Mouse (Mus musculus): ENCODE measurements at regions not wholly inside any gene's neighbourhood (a gene's known extent, or its start where the extent isn't known, plus 50 kb on each side); places are given as distances from the start of the nearest gene placed in this dataset.

DNA sequence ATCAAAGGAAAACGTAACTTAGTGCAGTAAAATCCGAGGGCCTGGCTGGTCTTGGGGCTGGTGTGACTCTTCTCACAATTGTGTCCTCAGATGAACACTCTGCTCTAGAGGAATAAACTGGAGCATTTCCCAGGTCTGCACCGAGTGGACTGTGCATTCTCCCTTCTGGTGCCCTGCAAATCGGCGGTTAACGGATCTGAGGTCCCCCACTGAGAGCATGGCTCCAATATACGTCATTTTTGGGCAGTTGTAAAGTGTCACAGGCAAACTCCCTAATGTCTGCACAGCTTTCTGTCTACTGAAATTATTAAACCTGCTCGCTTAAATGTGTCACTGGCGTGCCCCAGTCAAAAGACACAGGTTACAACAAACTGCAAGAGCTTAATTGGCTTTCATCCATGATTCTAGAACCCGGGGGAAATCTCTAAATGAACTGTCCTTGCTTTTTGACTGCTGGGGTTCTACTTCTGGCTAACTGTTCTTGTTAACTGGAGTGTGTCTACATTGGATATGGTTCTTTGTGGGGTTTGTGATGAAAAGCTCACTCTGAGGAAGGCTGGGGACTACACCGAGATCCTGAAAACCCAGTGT lies 93.7 kb upstream of the Gm47985 start:
- no peak for DNase-seq

DNA sequence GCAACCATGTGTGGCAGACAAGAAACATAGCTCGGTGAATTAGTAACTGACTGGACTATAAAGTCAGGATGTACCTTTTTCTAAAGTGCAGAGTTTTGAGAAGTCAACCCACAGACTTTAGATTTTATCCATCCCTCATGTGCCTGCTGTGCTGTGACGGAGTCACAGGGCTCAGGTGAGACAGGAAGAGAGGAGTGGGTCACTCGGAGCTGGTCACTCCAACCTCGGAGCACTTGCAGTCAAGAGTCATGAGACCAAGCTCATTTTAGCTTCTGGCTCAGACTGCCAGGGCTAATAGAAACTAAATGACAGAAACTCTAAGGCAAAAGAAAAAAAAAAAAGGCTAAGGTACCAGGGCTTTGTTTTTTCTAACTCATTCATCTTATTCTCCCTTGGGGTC lies 90.3 kb upstream of the Gm47985 start:
- DNase-seq, result no peak

DNA sequence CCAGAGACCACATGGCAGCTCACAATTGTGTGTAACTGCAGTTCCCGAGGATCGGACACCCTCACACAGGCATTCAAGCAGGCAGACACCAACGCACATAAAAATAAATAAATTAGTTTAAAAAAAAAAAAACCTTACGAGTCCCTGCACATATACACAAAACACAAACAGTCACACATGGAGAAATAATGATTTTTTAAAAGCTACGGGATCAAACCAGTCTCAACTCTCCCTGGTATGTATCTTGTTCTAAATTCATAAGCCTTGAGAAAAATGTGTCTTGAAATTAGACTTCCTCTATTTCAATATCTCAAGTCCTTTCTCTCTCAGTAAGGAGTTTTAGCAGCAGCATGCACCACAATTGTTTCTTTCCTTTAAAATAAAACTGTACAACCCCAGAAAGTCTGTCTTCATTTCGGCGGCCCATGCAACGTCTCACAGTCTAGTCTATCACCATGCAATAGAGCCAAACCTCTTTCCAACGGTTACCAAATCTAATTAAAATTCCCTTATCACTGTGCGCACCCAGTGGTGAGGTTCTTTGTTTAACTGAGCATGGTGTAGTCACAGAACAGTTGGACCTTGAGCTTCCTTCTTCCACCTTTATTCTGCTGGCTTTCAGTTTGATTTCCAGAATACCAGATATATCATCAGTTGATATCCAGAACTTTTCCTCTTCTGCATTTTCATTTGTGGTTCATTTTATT lies 86.8 kb upstream of the Gm47985 start:
- DNase-seq, result no peak

DNA sequence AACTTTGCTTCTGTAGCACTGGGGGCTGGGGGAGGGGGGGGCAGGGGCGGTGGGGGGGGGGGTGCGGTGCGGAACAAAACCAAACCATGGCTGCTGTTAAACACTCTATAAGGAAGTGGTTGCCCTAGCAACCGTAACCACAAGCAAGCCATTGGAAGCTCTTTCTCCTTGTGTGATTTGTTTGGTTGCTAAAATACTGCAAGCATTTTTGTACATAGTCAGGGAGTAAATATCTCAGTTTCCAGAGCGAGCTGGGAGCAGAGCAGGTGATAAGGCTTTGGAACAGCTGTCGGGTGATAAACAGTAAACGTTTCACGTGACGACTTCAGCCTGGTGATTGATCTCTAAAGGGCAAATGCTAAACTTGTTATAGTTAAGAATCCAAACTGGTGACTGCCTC lies 86.3 kb upstream of the Gm47985 start:
- DNase-seq, result peak; percentile 27 to 47

DNA sequence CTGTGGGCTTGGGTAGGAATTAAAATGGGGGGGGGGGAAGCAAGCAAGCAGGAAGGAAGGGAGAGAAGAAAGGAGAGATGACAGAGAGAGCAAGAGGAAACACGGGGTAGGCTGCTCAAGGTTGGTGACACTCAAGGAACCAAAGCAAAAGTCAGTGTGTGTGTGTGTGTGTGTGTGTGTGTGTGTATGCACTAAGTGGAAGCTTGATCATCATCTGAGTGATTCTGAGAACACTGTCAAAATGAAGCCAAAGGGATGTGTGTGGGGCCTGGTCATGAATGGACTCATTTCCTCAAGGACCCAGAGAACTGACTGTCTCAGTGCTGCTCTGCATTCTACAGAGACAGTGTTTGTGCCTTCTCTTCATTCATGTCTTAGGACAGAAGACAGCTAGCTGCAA lies 84.8 kb upstream of the Gm47985 start:
- no peak for DNase-seq

DNA sequence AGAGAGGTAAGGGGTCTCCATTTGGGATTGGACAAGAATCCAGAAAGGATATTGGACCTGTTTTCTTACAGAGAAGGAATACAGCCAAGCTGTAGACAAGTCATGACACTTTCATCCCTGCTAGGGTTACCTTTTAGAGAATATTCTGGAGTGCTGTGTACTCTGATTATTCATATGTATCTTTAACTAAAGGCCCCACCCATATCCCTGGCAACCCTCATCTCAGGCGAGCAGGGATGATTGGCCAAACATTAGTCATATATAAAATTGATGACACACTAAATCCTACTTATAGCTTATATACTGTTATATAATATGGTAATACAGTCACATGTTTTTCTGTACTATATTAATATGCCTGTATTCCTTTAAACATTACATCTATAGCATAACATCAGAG lies 83.6 kb upstream of the Gm47985 start:
- DNase-seq, result no peak

DNA sequence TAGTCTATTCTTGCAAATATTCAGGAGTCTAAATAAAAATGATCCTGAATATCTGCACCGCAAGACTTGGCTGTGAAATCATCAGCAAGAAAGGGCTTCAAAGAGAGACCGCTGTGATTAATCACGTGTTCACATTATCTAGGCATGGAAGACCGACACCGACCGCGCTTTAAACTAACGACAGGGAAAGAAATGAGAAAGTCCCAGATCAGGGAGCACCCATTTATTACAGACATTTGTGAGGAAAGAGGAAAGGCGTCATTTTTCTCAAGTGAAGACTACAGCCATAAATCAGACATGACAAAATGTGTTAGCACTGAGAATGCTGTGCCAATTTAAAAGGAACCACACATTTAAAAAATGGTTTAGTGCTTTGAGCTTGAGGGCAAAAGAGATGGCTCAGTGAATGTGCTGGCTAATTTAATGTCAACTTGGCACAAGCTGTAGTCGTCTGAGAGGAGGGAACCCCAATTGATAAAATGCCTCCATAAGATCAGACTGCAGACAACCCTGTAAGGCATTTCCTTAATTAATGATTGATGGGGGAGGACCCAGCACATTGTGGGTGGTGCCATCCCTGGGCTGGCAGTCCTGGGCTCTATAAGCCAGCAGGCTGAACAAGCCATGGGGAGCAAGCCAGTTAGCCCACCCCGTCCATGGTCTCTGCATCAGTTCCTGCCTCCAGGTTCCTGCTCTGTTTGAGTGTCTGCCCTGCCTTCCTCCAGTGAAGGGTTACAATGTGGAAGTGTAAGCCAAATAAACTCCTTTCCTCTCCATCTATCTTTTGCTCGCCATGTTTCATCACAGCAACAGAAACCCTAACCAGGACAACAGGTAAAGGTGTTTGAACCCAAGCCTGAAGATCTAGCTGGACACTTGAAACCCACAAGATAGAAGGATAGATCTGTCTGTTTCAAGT lies 81.5 kb upstream of the Gm47985 start:
- DNase-seq, result no peak

DNA sequence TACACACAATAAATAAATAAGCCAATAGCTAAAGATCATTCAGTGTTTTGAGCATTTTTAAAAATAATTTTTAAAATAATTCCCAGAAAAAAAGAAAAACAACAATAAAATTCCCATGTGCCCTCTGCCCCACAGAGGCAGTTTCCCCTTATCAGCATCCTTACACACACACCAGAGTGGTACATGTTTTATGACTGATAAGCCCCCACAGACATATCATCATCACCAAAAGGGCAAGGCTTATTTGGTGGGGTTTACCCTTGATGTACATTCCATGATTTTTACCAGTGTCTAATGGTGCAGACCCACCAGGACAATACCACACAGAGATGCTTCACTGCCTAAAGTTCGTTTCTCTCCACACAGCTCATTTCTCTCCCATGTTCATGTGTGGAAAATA lies 80.8 kb upstream of the Gm47985 start:
- no peak for DNase-seq

DNA sequence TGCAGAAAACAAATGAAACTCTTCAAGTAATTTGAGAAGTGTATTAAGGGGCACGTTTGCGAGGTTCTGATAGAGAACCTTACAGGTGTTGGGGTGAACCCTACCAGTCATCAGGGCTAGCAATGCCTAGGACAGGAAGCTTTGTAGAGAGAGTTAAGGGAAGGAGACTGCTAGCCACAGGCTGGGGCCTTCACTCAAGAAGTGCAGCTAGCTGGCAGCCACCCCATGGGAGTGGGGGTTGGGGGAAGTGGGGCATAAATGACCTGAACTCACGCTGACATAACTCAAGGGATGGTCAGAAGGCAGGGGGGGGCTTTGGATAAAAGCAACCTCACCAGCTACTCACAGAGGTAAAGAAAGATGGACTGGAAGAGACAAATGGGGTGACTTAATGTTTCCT lies 80.3 kb upstream of the Gm47985 start:
- no peak for DNase-seq

DNA sequence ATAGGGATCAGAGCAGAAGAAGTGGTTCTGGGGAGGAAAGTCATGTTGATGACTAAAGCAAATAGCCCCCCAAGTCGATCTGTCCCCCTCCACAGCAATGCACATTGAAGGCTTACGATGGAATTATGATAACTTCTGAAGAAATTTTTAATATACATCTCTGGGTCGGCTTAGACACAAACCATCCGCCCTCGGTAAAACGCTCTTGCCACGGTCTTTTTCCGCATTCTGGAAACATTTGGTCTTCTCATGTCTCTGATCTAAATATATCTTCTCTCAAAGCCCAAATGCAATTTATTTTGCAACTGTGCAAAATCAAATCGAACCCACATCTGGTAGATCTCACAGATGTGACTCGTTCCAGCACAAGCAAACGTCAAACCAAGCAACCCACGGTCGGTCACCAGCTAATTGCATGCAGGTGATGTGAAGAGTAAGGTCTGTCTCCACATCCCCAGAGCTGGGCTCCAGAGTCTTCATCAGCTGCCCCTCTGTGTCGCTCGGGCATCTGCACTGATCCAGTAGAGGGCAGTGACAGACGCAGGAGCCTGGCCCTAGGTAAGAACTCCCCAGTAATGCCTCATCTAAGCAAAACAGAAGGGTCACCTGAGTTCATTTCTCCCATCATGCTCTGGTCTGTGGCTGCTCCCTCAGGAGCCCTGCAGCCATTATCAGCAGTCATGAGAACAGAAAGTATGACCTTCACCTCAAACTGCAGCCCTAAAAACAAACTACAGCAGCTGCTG lies 79.5 kb upstream of the Gm47985 start:
- DNase-seq, result no peak

DNA sequence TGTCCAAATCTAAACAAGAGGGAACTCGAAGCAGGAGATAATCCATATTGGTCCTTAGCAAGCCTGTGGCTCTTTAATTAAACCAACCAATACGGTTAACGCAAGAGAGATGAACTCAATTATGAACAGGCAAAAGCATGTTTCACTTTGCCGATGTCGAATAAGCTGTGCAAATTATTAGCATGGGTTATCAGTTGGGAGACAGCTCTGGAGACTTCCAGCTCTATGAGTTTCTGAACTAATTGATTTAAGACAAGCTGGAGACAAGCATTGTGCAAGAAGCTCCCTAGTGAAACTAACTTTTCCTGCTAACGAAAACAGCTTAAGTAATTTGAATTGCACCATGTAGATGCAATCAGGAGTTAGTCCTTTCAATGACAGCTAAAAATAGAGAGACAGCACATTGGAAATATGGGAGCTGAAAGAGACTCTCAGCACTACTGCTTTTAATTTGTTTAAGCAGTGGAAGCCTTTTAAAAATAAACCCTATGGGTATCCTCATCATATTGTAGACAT lies 78.8 kb upstream of the Gm47985 start:
- DNase-seq, result no peak

DNA sequence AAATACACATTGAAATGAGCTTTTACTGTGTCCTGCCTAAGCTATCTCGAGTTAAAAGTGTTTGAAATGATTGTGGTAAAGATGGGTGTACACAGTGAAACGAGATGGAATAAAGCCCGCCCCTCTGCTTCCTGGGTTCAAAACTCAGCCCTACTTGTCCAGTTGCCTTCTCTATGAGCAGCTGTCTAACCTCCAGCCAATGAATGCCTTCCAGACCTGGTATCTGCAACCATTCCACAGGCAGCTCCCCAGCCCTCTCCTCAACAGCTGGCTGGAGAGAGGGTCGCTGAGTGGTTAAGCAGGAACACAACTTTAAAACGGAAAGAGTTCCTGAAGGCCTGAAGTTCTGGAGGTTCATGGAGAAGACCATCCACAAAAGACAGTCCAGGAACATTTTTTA lies 78.0 kb upstream of the Gm47985 start:
- DNase-seq, result no peak

DNA sequence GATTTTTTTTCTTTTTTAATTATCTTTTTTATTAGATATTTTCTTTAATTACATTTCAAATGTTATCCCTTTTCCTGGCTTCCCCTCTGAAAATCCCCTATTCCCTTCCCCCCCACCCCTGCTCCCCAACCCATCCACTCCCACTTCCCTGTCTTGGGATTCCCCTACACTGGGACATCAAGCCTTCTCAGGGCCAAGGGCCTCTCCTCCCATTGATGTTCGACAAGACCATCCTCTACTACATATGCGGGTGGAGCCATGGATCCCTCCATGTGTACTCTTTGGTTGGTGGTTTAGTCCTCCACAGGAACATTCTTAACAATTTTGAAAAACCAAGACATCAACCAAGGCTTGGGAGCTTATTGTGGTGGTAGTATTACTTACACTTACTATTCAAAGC lies 77.5 kb upstream of the Gm47985 start:
- no peak for DNase-seq

DNA sequence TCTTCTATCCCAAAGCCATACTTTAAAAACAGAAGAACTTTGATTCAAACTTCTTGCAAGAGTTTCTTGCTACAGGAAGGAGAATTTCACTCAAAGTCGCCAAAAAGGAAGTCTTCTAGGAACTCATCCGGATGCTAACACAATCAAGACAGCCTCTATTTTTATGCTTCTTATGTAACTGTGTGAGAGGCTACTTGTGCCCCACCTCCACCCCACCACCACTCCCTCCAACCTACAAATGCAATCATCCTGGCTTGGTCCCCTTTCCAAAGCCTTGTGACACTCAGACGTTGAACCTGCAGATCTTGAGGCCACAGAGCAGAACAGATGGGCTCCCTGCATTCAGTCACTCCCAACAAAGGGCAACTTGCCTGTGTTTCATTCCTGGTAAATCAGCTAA lies 77.1 kb upstream of the Gm47985 start:
- DNase-seq, result peak in 1 of 2 experiments; percentile 18

DNA sequence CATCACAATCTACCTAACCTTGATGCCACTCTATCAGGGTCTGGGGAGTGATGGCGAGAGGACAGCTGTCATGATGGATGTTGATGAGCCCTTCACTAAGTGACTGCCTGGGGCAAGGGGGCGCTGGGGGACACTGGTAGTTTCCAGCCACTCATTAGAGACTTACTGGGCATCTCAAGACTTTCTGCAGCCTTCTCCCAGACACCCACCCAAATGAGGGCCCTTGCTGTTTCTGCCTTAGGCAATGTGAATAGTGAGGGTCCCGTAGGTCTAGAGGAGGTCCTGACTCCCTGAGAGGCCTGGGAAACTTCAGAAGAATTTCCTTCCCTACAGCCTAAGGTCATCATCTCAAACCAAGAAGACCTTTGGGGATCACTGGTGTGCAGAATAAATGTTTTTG lies 74.9 kb upstream of the Gm47985 start:
- DNase-seq, result no peak

DNA sequence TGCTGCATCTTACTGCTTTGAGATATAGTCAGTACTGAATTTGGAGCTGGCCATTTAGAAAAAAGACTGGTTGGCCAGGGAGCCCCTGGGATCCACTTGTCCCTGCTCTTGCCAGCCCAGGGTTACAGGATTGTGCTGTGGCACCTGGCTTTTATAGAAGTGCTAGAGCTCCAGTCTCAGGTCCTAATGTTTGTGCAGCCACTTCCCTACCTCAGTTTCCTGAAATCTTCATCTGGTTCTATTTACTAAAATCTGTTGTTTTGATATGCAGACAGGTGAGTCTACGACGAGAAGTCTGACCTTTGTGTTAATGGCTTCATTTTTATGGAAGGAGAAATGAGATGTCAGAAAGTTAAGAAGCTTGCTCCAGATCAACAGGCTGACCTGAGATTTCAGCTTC lies 73.0 kb upstream of the Gm47985 start:
- DNase-seq, result no peak

DNA sequence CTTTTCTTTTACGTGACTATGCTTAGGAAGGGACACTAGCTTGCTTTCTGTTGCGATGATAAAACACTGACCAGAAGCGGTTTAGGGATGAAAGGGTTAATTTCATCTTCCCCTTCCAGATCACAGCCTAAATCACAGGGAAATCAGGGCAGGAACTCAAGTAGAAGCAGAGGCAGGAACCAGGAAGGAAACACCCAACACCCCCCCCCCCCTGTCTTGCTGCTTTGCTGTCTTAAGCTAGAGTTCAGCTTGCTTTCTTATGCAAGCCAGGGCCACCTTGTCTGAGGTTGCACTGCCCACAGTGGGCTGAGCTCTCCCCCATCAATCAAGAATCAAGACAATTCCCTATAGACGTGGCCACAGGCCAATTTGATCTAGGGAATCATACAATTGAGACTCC lies 71.9 kb upstream of the Gm47985 start:
- no peak for DNase-seq

DNA sequence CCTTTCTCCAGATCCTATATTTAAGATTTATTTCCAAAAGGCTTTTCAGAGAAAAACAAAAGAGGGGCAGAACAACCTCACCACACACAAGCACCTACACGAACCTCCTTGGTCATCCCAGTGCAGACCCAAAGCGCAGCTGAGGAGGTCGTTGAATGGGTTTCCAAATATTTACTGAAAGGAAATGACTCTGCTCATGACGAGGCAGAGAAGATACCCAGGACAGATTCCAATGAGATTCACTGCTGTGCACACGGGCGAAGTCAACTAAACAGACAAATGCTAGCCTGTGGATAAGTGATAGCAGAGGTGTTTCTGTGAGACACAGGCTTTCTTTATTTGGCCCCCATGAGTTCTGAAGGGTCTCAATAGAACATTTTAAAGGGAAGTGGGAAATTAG lies 70.7 kb upstream of the Gm47985 start:
- peak; percentile 20 to 39 for DNase-seq

DNA sequence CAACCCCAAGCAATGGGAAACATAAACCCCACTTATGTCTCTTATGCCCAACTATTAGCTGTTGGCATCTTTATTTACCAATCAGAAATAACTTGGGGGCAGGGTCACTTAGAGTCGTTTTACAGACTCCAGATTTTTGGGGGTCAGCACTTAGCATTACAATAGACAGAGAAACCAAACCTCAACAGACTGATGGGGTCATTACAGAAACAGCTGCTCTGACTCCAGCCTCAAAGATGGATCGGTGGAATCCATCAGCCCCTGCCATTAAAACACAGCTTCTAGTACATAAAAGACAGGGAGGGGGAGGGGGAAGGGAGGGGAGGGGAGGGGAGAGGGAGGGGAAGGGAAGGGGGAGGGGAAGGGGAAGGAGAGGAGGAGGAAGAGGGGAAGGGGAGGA lies 69.9 kb upstream of the Gm47985 start:
- no peak for DNase-seq

DNA sequence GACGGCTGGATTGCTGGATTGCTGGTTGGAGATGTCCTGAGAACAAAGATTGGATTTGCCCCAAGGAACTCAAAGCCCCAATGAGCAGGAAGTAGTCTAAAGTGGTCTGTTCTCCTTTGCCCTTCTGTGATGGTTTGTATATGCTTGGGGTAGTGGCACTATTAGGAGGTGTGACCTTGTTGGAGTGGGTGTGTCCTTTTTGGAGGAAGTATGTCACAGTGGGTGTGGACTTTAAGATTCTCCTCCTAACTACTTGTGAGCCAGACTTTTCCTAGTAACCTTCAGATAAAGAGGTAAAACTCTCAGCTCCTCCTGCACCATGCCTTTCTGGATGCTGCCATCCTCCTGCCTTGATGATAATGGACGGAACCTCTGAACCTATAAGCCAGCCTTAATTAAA lies 69.1 kb upstream of the Gm47985 start:
- DNase-seq, result no peak

DNA sequence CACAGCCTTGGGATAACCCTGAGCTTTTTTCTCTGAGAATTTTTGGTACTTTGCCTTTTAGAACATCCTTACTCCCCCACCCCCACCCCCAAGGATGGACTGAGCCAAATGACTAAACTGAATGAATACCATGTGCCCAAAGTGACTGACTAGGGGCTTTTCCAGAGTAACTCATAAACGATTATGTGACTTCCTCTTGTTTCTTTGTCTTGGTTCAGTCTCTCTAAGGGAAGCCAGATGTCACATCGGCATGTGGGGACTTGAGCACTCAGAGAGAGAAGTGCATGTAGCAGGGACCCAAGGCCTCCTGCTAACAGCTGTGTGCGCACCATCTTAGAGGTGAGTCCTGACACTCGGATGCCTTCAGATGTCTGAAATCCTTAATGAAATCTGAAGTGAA lies 63.8 kb upstream of the Gm47985 start:
- DNase-seq, result no peak

DNA sequence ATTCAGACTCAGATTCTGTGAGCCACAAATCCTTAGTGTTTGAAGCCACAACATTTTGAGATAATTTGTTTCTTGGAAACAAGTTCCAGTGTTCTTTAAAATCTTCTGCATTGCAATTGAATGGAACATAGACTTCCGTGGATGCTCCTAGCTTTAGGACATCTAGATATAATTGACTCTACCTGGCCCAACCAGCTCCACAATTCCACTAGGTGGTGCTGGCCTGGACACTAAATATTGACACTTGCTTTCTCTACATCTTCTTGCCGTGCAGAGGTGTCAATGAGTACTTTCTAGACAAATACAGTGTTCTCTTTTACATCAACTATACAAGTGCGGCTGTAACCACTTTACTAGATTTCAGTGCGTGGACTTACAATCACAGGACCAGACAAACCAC lies 63.4 kb upstream of the Gm47985 start:
- no peak for DNase-seq

DNA sequence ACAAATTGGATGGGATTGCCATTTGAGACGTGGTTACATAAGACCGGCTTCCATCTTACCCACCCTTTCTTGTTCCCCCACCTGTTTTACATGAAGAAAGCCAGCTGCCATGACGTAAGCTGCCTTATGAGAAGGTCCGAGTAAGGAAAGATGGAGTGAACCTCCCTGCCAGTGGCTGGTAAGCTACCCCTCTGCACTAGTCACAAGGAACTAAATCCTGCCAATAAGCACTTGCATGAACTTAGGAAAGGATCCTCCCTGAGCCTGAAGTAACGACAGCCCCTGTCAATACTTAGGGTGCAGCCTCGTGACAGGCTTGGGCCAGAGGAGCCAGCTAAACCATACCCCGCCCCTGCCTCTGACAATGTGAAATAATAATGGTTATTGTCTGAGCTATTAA lies 62.8 kb upstream of the Gm47985 start:
- DNase-seq, result no peak

Data from lung, adult 18-20 months (tissue).